Mouse (Mus musculus): ENCODE results near the gene Fndc10. TPM values are rescaled to one million over a fixed set of nuclear protein-coding genes. Genes with fewer than 3 reads are reported as not detected.
A peak's percentile ranks its signal among the peaks of the same experiment; 100 is the strongest.
"Not testable (repeated sequence)": the region's sequence is repeated elsewhere in the genome, so short reads cannot be mapped to it uniquely, and the experiment has no call there.

Gene Fndc10
- polyA plus RNA-seq (2012; rRNA removed): 8.8 and 12.7 TPM in 2 replicates

DNA sequence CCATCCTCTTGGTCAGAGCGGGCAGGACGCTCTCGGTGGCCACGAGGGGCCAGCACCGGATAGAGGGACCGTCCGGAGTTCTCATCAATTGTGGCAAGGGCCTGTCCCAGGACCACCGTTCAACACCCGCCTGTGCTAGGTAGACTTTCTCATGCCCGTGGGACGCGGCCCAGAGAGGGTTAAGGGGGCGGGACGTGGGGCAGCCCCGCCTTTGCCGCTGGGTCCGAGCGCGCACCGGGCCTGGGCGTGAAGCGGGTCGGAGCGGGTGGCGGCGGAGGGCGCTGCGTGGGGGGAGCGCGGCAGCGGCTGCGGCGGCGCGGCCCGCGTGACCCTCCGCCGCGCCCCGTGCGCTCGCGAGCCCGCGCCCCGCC lies at the start of gene Fndc10:
Gene Fndc10 (plus strand): TSS at position 232 of the 371 bp plus-strand sequence.
- H3K36me3 ChIP-seq (ENCODE audit: control insufficient read depth, insufficient read depth, low read length): no peaks in the 10 kb centered on the region
- peaks cover 12% of the 10 kb centered on the region for H3K4me1 ChIP-seq (ENCODE audit: control insufficient read depth, insufficient read depth, insufficient read length)
- TF ChIP-seq CTCF (IDR thresholded peaks at IDR 0.05; ENCODE audit: extremely low read depth, insufficient read depth, insufficient read length, insufficient replicate concordance): no peak
- no peak for TF ChIP-seq POLR2A (IDR thresholded peaks at IDR 0.05; ENCODE audit: low read depth, low read length)
- WGBS: 2% methylated on average over 43 of the region's 47 CpGs
- DNase-seq (ENCODE audit: low read depth in 1 of 2, low spot score in 2 of 2): peak in 1 of 2 experiments; percentile 59
- no peaks in the 10 kb centered on the region; the same call in 1 of the 2 replicates for H3K27me3 ChIP-seq (ENCODE audit: control insufficient read depth, insufficient read depth, low read length)
- peak within 1 kb of the TSS; percentile 78 for H3K27ac ChIP-seq (ENCODE audit: insufficient read depth, low read length)
- peak within 1 kb of the TSS; percentile 62 for H3K4me3 ChIP-seq (ENCODE audit: extremely low read depth, insufficient read depth, insufficient read length)

DNA sequence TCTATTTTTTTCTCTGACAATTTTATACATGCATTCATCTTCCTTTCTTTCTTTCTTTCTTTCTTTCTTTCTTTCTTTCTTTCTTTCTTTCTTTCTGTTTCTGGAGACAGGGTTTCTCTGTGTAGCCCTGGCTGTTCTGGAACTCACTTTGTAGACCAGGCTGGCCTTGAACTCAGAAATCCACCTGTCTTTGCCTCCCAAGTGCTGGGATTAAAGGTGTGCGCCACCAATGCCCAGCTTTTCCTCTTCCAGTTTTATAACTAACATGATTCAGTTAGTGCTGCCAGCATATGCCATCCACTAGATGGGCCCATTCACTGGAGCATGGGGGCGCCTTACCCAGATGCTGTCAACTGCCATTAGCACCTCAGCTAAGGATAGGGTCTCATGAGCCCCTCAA lies 48.8 kb upstream of the Fndc10 start, which contains the start of gene Gm10563:
Gene Gm10563 (minus strand): TSS at position 101 of the 400 bp plus-strand sequence.
- not testable (repeated sequence) for H3K27ac ChIP-seq (ENCODE audit: insufficient read depth, low read length)

DNA sequence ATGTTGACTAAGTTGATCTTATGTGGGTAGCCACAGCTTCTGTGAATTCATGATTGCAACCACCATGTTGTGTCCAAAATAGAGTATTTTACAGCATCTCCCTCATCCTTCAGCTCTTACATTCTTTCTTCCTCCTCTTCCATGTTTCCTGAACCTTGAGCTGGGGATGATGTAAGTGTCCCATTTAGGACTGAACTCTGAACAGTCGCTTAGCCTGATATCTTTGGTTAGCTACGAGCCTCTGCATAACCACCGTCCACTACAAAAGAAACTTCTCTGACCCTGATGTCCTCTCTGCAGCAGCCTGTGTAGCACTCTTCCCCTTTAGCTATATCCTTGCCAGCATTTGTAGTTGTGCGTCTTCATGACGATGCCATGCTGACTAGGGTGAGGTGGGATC lies 48.4 kb upstream of the Fndc10 start:
- Histone ChIP-seq H3K4me1 (ENCODE audit: control insufficient read depth, insufficient read depth, insufficient read length) (no peaks in the 10 kb centered on the region), H3K36me3 (ENCODE audit: control insufficient read depth, insufficient read depth, low read length) (peaks cover 61% of the 10 kb centered on the region), H3K4me3 (ENCODE audit: extremely low read depth, insufficient read depth, insufficient read length) (no peak overlapping the region), H3K27me3 (ENCODE audit: control insufficient read depth, insufficient read depth, low read length) (no peaks in the 10 kb centered on the region), H3K27ac (ENCODE audit: insufficient read depth, low read length) (no peak overlapping the region)
- TF ChIP-seq POLR2A (IDR thresholded peaks at IDR 0.05; ENCODE audit: low read depth, low read length) (no peak), CTCF (IDR thresholded peaks at IDR 0.05; ENCODE audit: extremely low read depth, insufficient read depth, insufficient read length, insufficient replicate concordance) (no peak)
- 96% methylated on average over 5 of the region's 5 CpGs for WGBS
- DNase-seq (ENCODE audit: low read depth in 1 of 2, low spot score in 2 of 2): no peak

More for the DNA sequence above, 48.8 kb upstream of the Fndc10 start, which contains the start of gene Gm10563:
- not testable (repeated sequence) for DNase-seq (ENCODE audit: low read depth in 1 of 2, low spot score in 2 of 2); H3K4me1 ChIP-seq (ENCODE audit: control insufficient read depth, insufficient read depth, insufficient read length); H3K27me3 ChIP-seq (ENCODE audit: control insufficient read depth, insufficient read depth, low read length); H3K4me3 ChIP-seq (ENCODE audit: extremely low read depth, insufficient read depth, insufficient read length)
- H3K36me3 ChIP-seq (ENCODE audit: control insufficient read depth, insufficient read depth, low read length): peaks cover 61% of the 10 kb centered on the region
- 92% methylated on average over 2 of the region's 2 CpGs for WGBS

DNA sequence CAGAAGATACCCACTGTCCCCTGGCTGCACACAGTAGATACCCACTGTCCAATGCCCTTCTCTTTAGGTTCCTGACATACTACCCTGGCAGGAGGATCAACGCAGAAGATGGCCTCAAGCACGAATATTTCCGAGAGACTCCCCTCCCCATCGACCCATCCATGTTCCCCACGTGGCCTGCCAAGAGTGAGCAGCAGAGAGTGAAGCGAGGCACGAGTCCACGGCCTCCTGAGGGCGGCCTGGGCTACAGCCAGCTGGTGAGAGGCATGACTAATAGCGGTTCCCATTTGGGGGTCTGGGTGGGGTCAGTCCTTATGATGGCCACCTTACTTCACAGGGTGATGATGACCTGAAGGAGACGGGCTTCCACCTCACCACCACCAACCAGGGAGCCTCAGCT lies 44.8 kb upstream of the Fndc10 start:
- H3K36me3 ChIP-seq (ENCODE audit: control insufficient read depth, insufficient read depth, low read length): peaks cover 43% of the 10 kb centered on the region
- peaks cover 11% of the 10 kb centered on the region; the same call in 1 of the 2 replicates for H3K27me3 ChIP-seq (ENCODE audit: control insufficient read depth, insufficient read depth, low read length)
- H3K4me3 ChIP-seq (ENCODE audit: extremely low read depth, insufficient read depth, insufficient read length): no peak overlapping the region
- DNase-seq (ENCODE audit: low read depth in 1 of 2, low spot score in 2 of 2): no peak
- peaks cover 10% of the 10 kb centered on the region; the same call in 1 of the 2 replicates for H3K4me1 ChIP-seq (ENCODE audit: control insufficient read depth, insufficient read depth, insufficient read length)
- no peak for TF ChIP-seq POLR2A (IDR thresholded peaks at IDR 0.05; ENCODE audit: low read depth, low read length)
- no peak for TF ChIP-seq CTCF (IDR thresholded peaks at IDR 0.05; ENCODE audit: extremely low read depth, insufficient read depth, insufficient read length, insufficient replicate concordance)
- 96% methylated on average over 11 of the region's 11 CpGs for WGBS
- H3K27ac ChIP-seq (ENCODE audit: insufficient read depth, low read length): no peak overlapping the region

DNA sequence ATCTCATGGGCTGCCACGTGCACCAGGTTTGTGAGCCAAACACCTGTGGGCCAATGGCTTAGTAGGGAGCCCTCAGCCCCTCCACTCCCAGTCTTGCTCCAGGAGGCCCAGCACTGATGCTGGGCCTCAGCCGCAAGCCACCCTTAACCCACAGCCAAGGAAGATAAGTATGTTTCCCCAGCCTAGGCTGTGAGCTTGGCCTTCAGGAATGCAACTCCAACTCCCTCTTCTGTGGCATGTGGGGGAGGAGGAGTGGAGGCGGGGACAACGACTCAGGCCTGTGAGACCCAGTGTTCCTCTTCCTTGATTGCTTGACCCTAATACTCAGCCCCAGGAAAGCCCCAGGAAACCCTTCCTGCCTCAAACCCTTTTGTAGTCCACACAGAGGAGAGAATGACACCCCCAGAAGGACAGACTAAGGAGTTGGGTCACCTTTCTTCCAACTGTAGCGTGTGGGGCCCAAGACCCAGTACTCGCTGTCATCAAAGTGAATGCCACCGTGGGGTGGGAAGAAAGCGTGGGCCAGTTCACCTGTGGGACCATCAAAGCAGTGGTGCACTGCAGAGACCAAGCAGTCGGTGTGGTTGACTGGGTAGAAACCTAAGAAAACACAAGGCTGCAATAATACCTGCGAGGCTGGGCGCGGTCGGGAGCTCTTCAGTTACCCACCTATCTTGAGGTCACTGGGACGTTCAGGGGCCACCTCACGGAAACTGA lies 42.4 kb upstream of the Fndc10 start:
- Histone ChIP-seq H3K4me3 (ENCODE audit: extremely low read depth, insufficient read depth, insufficient read length) (no peak overlapping the region), H3K36me3 (ENCODE audit: control insufficient read depth, insufficient read depth, low read length) (peaks cover 38% of the 10 kb centered on the region), H3K4me1 (ENCODE audit: control insufficient read depth, insufficient read depth, insufficient read length) (peaks cover 14% of the 10 kb centered on the region; the same call in 1 of the 2 replicates), H3K27ac (ENCODE audit: insufficient read depth, low read length) (peak overlapping the region; percentile 55), H3K27me3 (ENCODE audit: control insufficient read depth, insufficient read depth, low read length) (peaks cover 12% of the 10 kb centered on the region; the same call in 1 of the 2 replicates)
- 70% methylated on average over 15 of the region's 15 CpGs for WGBS
- TF ChIP-seq POLR2A (IDR thresholded peaks at IDR 0.05; ENCODE audit: low read depth, low read length): no peak
- no peak for TF ChIP-seq CTCF (IDR thresholded peaks at IDR 0.05; ENCODE audit: extremely low read depth, insufficient read depth, insufficient read length, insufficient replicate concordance)
- no peak for DNase-seq (ENCODE audit: low read depth in 1 of 2, low spot score in 2 of 2)

GRCm38 (mm10) chr4:155652283-155653085 lies 41.7 kb upstream of the Fndc10 start:
- DNase-seq (ENCODE audit: low read depth in 1 of 2, low spot score in 2 of 2): no peak
- Histone ChIP-seq H3K4me1 (ENCODE audit: control insufficient read depth, insufficient read depth, insufficient read length) (peaks cover 14% of the 10 kb centered on the region; the same call in 1 of the 2 replicates), H3K4me3 (ENCODE audit: extremely low read depth, insufficient read depth, insufficient read length) (peak overlapping the region; percentile 25; the same call in 1 of the 2 replicates), H3K27ac (ENCODE audit: insufficient read depth, low read length) (peak overlapping the region; percentile 55), H3K27me3 (ENCODE audit: control insufficient read depth, insufficient read depth, low read length) (peaks cover 12% of the 10 kb centered on the region; the same call in 1 of the 2 replicates), H3K36me3 (ENCODE audit: control insufficient read depth, insufficient read depth, low read length) (peaks cover 35% of the 10 kb centered on the region)
- TF ChIP-seq POLR2A (IDR thresholded peaks at IDR 0.05; ENCODE audit: low read depth, low read length): no peak
- no peak for TF ChIP-seq CTCF (IDR thresholded peaks at IDR 0.05; ENCODE audit: extremely low read depth, insufficient read depth, insufficient read length, insufficient replicate concordance)
- 34% methylated on average over 36 of the region's 36 CpGs for WGBS

Measured in spleen, adult 2 months (tissue).